Mouse (Mus musculus): Measurements from ENCODE around the gene Stap2.

The Stap2 gene

GRCm38 (mm10) chr17:55959946-55960740 is 45.2 kb downstream of the Stap2 start:
- DNase-seq (ENCODE audit: low spot score), result no peak

DNA sequence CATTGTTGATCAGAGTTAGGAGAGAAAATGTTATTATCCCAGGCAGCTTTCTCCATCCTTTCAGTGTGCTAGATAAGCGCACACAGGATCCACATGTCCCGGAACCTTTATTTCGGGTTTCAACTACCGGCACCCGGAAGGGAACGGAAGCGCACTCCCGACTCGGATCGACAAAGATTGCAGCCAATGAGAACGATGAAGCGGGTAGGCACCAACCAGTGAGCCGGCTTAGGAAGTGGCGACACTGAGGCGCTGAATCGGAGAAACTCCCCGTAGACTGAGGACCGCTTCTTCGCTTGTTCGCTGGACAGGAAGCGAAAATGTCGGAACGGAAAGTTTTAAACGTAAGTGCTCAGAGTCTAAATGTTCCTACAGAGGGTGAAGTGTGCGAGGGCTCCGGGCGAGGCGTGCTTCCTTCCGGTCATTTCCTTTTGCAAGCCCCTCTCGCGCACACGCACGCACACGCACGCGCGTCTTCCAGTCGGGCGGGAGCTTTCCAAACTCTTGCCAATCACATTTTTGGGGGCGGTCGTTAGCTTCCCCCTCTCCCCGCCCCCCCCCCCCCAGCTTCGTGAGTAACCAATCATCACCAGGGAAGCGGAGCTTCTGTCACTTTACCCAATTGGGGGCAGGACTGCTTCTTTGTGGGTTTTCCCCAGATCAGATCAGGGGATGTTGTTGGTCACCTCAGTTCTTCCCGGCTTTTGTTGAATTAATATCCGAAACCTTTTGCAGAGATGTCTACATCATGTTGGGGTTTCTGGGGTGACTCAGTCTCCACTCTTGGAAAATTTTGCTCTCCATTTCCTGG is 46.3 kb downstream of the Stap2 start, which contains the start of gene Yju2:
TSS of gene Yju2 (plus strand) at position 182 of the 811 bp plus-strand sequence.
- DNase-seq (ENCODE audit: low spot score), result peak; percentile 96

DNA sequence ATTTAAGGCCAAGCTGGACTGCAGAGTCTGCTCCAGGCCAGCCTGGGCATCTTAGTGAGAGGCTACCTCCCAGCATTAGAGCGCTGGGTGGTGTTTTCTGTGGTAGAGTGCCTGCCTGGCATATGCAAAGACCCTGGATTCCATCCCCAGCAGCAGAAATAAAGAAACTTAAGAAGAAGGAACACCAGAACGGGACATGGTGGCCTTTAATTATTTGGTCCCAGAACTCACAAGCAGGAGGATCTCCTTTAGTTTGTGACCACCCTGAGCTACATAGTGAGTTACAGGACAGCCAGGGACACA is 46.8 kb downstream of the Stap2 start:
- no peak for DNase-seq (ENCODE audit: low spot score)

- DNase-seq (ENCODE audit: low spot score), result no peak
Measured at GRCm38 (mm10) chr17:55957726-55958583, 47.4 kb downstream of the Stap2 start.

GRCm38 (mm10) chr17:55957168-55957567 is 48.2 kb downstream of the Stap2 start:
- DNase-seq (ENCODE audit: low spot score), result peak; percentile 84

GRCm38 (mm10) chr17:55956591-55956990 is 48.8 kb downstream of the Stap2 start:
- no peak for DNase-seq (ENCODE audit: low spot score)

GRCm38 (mm10) chr17:55956129-55956528 is 49.3 kb downstream of the Stap2 start:
- peak; percentile 78 for DNase-seq (ENCODE audit: low spot score)

DNA sequence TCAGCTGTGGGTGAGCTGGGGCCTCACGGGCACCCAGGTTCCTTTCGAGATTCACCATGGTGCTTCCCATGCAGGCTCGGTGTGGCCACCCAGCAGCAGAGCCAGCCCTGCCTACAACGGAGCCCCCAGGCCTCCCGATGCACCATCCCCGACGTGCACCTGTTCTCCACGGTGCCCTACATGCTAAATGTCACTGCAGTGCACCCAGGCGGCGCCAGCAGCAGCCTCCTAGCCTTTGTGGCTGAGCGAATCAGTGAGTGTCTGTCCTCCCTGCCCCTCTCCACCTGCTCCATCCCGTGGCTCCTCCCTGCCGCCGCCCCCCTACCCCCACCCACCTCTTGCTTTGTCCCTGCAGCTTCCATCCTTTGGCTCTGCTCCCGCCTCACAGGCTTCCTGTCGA is 51.2 kb downstream of the Stap2 start:
- DNase-seq (ENCODE audit: low spot score), result no peak

GRCm38 (mm10) chr17:55953751-55954150 is 51.6 kb downstream of the Stap2 start:
- no peak for DNase-seq (ENCODE audit: low spot score)

DNA sequence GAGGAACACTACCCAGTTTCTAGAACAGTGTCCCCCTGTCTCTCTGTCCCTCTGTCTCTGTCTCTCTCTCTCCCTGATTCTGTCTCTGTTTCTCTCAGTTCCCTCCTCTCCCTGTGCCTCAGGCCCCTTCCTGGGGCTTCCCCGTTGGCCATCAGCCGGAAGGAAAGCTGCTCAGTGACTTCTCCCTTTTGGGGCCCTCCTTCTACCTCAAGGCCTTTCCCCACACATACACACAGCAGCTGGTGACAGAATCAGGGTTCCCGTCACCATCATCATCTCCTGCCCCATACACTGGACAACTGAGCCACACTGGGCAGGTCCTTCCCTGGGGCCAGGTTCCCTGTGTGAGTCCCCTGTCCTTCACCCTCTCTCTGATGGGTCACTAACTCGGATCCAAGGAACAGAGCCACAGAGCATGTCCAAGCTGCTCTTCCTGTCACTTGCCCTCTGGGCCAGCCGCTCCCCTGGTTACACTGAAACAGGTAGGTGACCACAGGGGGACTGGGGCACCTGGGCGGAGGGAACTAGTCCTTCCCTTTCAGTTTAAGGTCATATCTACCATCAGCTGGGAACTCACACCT is 52.8 kb downstream of the Stap2 start, which contains the start of gene Ebi3:
TSS of gene Ebi3 (plus strand) at position 194 of the 581 bp plus-strand sequence.
- no peak for DNase-seq (ENCODE audit: low spot score)

DNA sequence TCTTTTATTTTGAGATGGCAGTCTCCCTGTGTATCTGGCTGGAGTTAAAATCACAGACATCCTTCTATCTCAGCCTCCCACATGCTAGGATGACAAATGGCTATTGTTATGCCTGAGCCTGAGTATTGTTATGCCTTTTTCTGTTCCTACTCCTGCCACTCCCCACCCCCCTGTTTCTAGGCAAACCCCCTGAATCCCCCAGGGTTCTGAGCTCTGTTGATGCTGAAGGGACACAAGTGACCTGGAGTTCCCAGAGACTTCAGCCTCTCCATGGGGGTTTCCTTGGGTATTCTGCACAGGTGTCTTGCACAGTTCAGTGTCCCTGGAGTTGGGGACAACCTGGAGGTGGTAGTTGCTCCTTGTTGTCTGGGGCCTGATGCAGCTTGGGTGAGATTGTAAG is 53.3 kb downstream of the Stap2 start:
- DNase-seq (ENCODE audit: low spot score), result no peak

- DNase-seq (ENCODE audit: low spot score), result no peak
Measured at GRCm38 (mm10) chr17:55950601-55951000, 54.8 kb downstream of the Stap2 start.

DNA sequence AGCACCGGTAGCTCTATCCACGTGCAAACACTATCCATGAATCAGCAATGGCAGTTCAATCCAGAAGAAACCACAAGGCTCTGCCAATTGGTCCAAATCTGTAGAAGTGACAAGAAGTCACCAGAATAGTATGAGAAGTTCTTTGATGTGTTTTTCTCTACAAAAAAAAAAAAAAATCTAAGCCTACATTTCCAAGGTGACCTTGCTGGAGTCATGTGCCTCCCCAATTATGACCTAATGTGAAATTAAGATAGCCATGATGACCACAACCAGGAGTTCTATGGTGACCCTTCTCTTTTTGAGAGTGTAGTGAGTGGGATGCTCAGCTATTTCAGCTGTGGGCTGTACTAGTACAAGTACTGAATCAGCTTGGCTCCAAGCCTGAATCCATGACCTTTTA is 56.0 kb downstream of the Stap2 start, which contains the start of gene Zfp119b:
TSS of gene Zfp119b (minus strand) at position 101 of the 400 bp plus-strand sequence.
- DNase-seq (ENCODE audit: low spot score), result no peak

DNA sequence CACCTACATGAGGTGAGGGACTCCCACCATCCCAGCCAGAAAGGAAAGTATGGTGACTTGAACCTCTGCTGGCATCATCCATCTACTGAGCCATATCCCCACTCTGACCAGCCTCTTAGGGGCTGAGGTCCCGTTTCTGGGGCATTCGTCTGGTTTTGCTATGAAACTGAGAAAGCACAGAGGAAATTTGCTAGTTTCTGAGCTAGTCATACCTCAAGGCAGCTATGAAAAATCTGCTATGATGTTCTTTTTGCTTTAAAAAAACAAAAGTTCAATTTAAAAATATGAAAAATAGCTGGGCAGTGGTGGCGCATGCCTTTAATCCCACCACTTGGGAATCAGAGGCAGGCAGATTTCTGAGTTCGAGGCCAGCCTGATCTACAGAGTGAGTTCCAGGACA is 56.7 kb downstream of the Stap2 start:
- DNase-seq (ENCODE audit: low spot score), result no peak

Measured in embryo, embryonic 10 days (tissue).